Mouse (Mus musculus): Measurements from ENCODE around the gene Slc25a27. TPM values are rescaled to one million over a fixed set of nuclear protein-coding genes. Genes with fewer than 3 reads are reported as not detected.

Gene Slc25a27
- total and polyA plus RNA-seq, 3 experiments: not detected

DNA sequence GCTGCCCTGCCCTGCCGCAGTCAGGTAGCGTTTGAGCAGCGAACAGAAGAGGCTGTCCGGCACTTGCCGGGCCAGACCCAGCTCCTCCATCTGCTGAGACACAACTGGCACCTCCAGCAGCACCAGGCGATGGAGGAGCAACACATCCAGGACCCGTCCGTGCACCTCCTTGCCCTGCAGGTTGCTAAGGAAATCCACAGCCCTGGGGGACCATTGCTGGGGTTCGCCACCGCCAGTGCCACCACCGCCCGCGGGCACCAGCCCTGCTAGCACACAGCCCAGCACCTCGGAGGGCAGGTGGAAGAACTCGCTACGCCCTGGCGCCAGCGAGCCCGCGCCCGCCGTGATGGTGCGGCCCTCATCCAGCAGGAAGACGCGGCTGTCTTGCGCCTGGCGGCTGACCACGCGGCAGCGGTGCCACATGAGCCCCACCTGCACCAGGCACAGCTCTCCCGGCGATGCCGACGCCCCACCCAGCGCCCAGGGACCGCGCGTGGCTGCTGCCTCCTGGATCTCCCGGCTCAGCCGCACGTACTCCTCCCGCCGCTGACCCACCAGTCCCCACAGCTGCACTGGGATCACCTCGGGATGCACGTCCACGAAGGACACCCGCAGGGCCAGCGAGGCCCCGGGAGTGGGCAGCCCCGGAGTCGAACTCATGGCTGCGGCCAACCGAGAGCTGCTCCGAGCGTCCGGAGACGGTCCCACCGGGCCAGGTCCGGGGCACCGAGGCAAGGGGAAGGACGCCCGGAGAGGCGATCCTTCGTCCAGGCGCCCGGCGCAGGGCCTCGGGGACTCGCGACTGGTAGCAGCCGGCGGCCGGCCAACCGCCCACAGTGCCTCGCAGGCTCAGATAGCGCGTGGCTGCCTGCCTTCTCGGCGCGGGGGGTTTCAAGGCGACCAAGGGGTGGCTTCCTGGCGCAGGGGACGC is 37.3 kb downstream of the Slc25a27 start, which contains the start of gene Tdrd6:
Gene Tdrd6 (minus strand): TSS at position 804 of the 931 bp plus-strand sequence.
- DNase-seq (ENCODE audit: low read depth, low spot score): no peak

DNA sequence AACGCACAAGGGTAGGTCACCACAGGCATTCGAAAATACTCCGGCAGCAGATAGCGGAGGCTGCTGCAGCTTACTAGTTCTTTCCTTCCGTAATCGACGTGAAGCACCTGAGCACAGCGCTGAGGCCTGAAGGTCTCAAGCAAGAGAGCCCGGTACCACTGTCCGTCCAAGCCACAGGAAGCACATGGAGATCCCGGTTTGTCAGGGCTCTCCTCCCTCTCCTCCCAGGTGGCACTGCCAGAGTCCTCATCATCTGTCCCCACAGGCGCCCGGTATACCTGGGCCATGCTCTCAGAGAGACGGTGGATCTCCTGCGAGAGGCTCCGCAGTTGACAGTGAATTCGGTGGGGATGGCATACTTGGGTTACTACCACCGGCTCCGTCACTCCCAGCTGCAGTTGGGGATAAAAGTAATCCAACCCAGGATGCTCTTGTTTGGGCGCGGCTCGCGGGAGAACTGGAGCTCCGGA is 38.0 kb downstream of the Slc25a27 start:
- H3K4me1 ChIP-seq (ENCODE audit: control insufficient read depth in 1 of 2, insufficient read depth in 2 of 2, low read length in 2 of 2): no peaks in the 10 kb centered on the region
- no peaks in the 10 kb centered on the region for H3K36me3 ChIP-seq (ENCODE audit: control insufficient read depth in 1 of 2, insufficient read depth in 2 of 2, low read length in 2 of 2)
- no peaks in the 10 kb centered on the region for H3K79me2 ChIP-seq (ENCODE audit: control insufficient read depth, insufficient read depth, low read length, poor library complexity)
- H3K27me3 ChIP-seq (ENCODE audit: control insufficient read depth in 1 of 2, insufficient read depth in 2 of 2, low read length in 2 of 2): no peaks in the 10 kb centered on the region
- no peaks in the 10 kb centered on the region for H3K9me3 ChIP-seq (replicated peaks; ENCODE audit: insufficient read depth, low read length)
- H3K9ac ChIP-seq (ENCODE audit: control insufficient read depth, low read depth, low read length, poor library complexity, severe bottlenecking): no peak overlapping the region
- H3K27ac ChIP-seq (ENCODE audit: control insufficient read depth, low read depth, low read length): no peak overlapping the region
- no peak overlapping the region for H3K4me3 ChIP-seq (ENCODE audit: control insufficient read depth in 1 of 2, insufficient read depth in 1 of 2, low read depth in 2 of 2, low read length in 2 of 2)
- no peak for DNase-seq (ENCODE audit: low read depth, low spot score)
- TF ChIP-seq SMC3 (IDR thresholded peaks at IDR 0.05; ENCODE audit: low read depth, low read length) (no peak), TBP (IDR thresholded peaks at IDR 0.05; ENCODE audit: low read depth, low read length) (no peak)

More for the DNA sequence above, 37.3 kb downstream of the Slc25a27 start, which contains the start of gene Tdrd6:
- TF ChIP-seq UBTF (IDR thresholded peaks at IDR 0.05; ENCODE audit: borderline replicate concordance, insufficient read depth, low read depth, low read length) (no peak), ETS1 (IDR thresholded peaks at IDR 0.05; ENCODE audit: low read depth, low read length) (no peak), ZC3H11A (IDR thresholded peaks at IDR 0.05; ENCODE audit: low read depth, low read length) (no peak), USF2 (IDR thresholded peaks at IDR 0.05; ENCODE audit: borderline replicate concordance in 1 of 2, insufficient read depth in 1 of 2, low read depth in 1 of 2, low read length in 2 of 2) (no peak), MAZ (IDR thresholded peaks at IDR 0.05; ENCODE audit: low read depth, low read length) (no peak), CHD2 (IDR thresholded peaks at IDR 0.05; ENCODE audit: low read length) (no peak), KAT2A (conservative IDR thresholded peaks at IDR 0.05; ENCODE audit: low read depth, low read length) (no peak), USF1 (IDR thresholded peaks at IDR 0.05; ENCODE audit: low read depth, low read length) (no peak), SIN3A (IDR thresholded peaks at IDR 0.05; ENCODE audit: low read length) (no peak), MAX (IDR thresholded peaks at IDR 0.05; ENCODE audit: low read length) (no peak), JUND (IDR thresholded peaks at IDR 0.05; ENCODE audit: low read depth, low read length) (no peak), ZMIZ1 (IDR thresholded peaks at IDR 0.05; ENCODE audit: low read depth, low read length) (no peak), BHLHE40 (IDR thresholded peaks at IDR 0.05; ENCODE audit: borderline replicate concordance, low read depth, low read length) (no peak), MEF2A (IDR thresholded peaks at IDR 0.05; ENCODE audit: extremely low read depth, insufficient replicate concordance, low read depth, low read length, poor library complexity, severe bottlenecking) (no peak), MXI1 (IDR thresholded peaks at IDR 0.05; ENCODE audit: low read depth, low read length) (no peak), RAD21 (IDR thresholded peaks at IDR 0.05; ENCODE audit: low read depth, low read length) (no peak), TAL1 (IDR thresholded peaks at IDR 0.05; ENCODE audit: low read length) (no peak), CTCF (IDR thresholded peaks at IDR 0.05 in 2 of 3, conservative IDR thresholded peaks at IDR 0.05 in 1 of 3; ENCODE audit: control insufficient read depth in 1 of 3, insufficient read depth in 1 of 3, low read depth in 2 of 3, low read length in 3 of 3, poor library complexity in 1 of 3, severe bottlenecking in 1 of 3) (no peak)
- no peaks in the 10 kb centered on the region for H3K9me3 ChIP-seq (replicated peaks; ENCODE audit: insufficient read depth, low read length)
- H3K9ac ChIP-seq (ENCODE audit: control insufficient read depth, low read depth, low read length, poor library complexity, severe bottlenecking): no peak within 1 kb of the TSS
- no peak within 1 kb of the TSS for H3K27ac ChIP-seq (ENCODE audit: control insufficient read depth, low read depth, low read length)
- no peaks in the 10 kb centered on the region for H3K4me1 ChIP-seq (ENCODE audit: control insufficient read depth in 1 of 2, insufficient read depth in 2 of 2, low read length in 2 of 2)
- no peaks in the 10 kb centered on the region for H3K36me3 ChIP-seq (ENCODE audit: control insufficient read depth in 1 of 2, insufficient read depth in 2 of 2, low read length in 2 of 2)
- no peaks in the 10 kb centered on the region for H3K79me2 ChIP-seq (ENCODE audit: control insufficient read depth, insufficient read depth, low read length, poor library complexity)
- no peaks in the 10 kb centered on the region for H3K27me3 ChIP-seq (ENCODE audit: control insufficient read depth in 1 of 2, insufficient read depth in 2 of 2, low read length in 2 of 2)
- no peak within 1 kb of the TSS for H3K4me3 ChIP-seq (ENCODE audit: control insufficient read depth in 1 of 2, insufficient read depth in 1 of 2, low read depth in 2 of 2, low read length in 2 of 2)
